Mouse (Mus musculus) kidney, adult 10 weeks (tissue): ENCODE data around the gene Olfr448. TPM values are rescaled to one million over a fixed set of nuclear protein-coding genes. Genes with fewer than 3 reads are reported as not detected.

ENCODE experiments used
- polyA plus RNA-seq: library from polyadenylated mRNA; stranded (reverse); fragments of 350-450 nt; fragmentation: Illumina TruSeq; extraction: RNeasy Lipid Tissue Mini Kit (QIAGEN cat#74804); gene quantifications from one replicate; pipeline ENCODE4 v1.2.3, GENCODE M21; 2014; ENCODE audit warnings: low read depth, low replicate concordance

The Olfr448 gene
- not detected for polyA plus RNA-seq

GRCm38 (mm10) chr6:42890141-42890540 is at the start of gene Olfr448:
Gene Olfr448 (plus strand): TSS chr6:42890441.

GRCm38 (mm10) chr6:42908578-42908977 is 18.3 kb downstream of the Olfr448 start, which contains the start of gene Olfr447:
Gene Olfr447 (plus strand): TSS chr6:42908878.

GRCm38 (mm10) chr6:42921077-42921476 is 30.8 kb downstream of the Olfr448 start, which contains the start of gene Olfr446:
Gene Olfr446 (plus strand): TSS chr6:42921377.

Other genes with a start within 250 kb of the Olfr448 start
- 2.4 TPM for gene Tcaf2, start 245.2 kb upstream of the Olfr448 start, polyA plus RNA-seq
- gene Tcaf1, start 180.4 kb upstream of the Olfr448 start, polyA plus RNA-seq, result 20.3 TPM
- not detected for gene Olfr453, start 151.1 kb upstream of the Olfr448 start, polyA plus RNA-seq
- not detected for gene Olfr38, start 134.0 kb upstream of the Olfr448 start, polyA plus RNA-seq
- not detected for gene Olfr452, start 105.3 kb upstream of the Olfr448 start, polyA plus RNA-seq
- not detected for gene Olfr450, start 78.5 kb upstream of the Olfr448 start, polyA plus RNA-seq
- gene Olfr449, start 56.1 kb upstream of the Olfr448 start, polyA plus RNA-seq, result not detected
- not detected for gene Olfr447, start 18.4 kb downstream of the Olfr448 start, polyA plus RNA-seq
- not detected for gene Olfr446, start 30.9 kb downstream of the Olfr448 start, polyA plus RNA-seq
- gene Olfr444, start 58.6 kb downstream of the Olfr448 start, polyA plus RNA-seq, result not detected
- gene Olfr441, start 215.9 kb downstream of the Olfr448 start, polyA plus RNA-seq, result not detected